Mouse (Mus musculus) neutrophil, adult 5-6 weeks (primary cell): ENCODE measurements around the gene C1qtnf7. TPM values are rescaled to one million over a fixed set of nuclear protein-coding genes. Genes with fewer than 3 reads are reported as not detected.

Experiments
- ATAC-seq: fragments of 151-379, 151-347 bp; 2 replicates; pipeline ENCODE4 v1.8.0; 2017; ENCODE audit warnings: mild to moderate bottlenecking, moderate TSS enrichment; ENCODE audit not compliant: insufficient number of reproducible peaks, poor library complexity, low FRiP score, severe bottlenecking; ENCODE audit errors: extremely low read depth
- total RNA-seq: library from RNA; stranded (forward); fragments of 200-1000 nt; gene quantifications from 2 replicates; pipeline ENCODE4 v1.2.3, GENCODE M21; 2017

Gene C1qtnf7
- total RNA-seq, 1 experiment from 2014 or later: not detected

- no peak for ATAC-seq
These were observed 15.5 kb downstream of the C1qtnf7 start for GRCm38 (mm10) chr5:43530886-43531285.

GRCm38 (mm10) chr5:43538322-43539167, 23.2 kb downstream of the C1qtnf7 start:
- no peak for ATAC-seq

GRCm38 (mm10) chr5:43539168-43539516, 23.8 kb downstream of the C1qtnf7 start:
- no peak for ATAC-seq

- ATAC-seq: no peak
These were observed 24.5 kb downstream of the C1qtnf7 start for GRCm38 (mm10) chr5:43539871-43540270.

- ATAC-seq: no peak
These were observed 26.2 kb downstream of the C1qtnf7 start for GRCm38 (mm10) chr5:43541492-43541891.

- ATAC-seq: no peak
These were observed 27.0 kb downstream of the C1qtnf7 start for GRCm38 (mm10) chr5:43542246-43542845.

- ATAC-seq: no peak
These were observed 34.6 kb downstream of the C1qtnf7 start for GRCm38 (mm10) chr5:43549951-43550350.

- no peak for ATAC-seq
These were observed 35.1 kb downstream of the C1qtnf7 start for GRCm38 (mm10) chr5:43550444-43550843.

- no peak for ATAC-seq
These were observed 39.5 kb downstream of the C1qtnf7 start for GRCm38 (mm10) chr5:43554871-43555270.

GRCm38 (mm10) chr5:43555406-43555805, 40.1 kb downstream of the C1qtnf7 start:
- no peak for ATAC-seq

- ATAC-seq: no peak
These were observed 42.1 kb downstream of the C1qtnf7 start for GRCm38 (mm10) chr5:43557436-43557835.

GRCm38 (mm10) chr5:43561639-43562252, 46.4 kb downstream of the C1qtnf7 start:
- no peak for ATAC-seq

- ATAC-seq: no peak
These were observed 54.5 kb downstream of the C1qtnf7 start for GRCm38 (mm10) chr5:43569720-43570359.

- ATAC-seq: no peak
These were observed 67.5 kb downstream of the C1qtnf7 start for GRCm38 (mm10) chr5:43582876-43583275.

- ATAC-seq: no peak
These were observed 68.2 kb downstream of the C1qtnf7 start for GRCm38 (mm10) chr5:43583326-43584120.

- ATAC-seq: no peak
These were observed 69.1 kb downstream of the C1qtnf7 start for GRCm38 (mm10) chr5:43584464-43584863.

- ATAC-seq: no peak
These were observed 70.3 kb downstream of the C1qtnf7 start for GRCm38 (mm10) chr5:43585406-43586245.

- no peak for ATAC-seq
These were observed 73.6 kb downstream of the C1qtnf7 start for GRCm38 (mm10) chr5:43588791-43589439.
